Mouse (Mus musculus): ENCODE data around the gene Pacsin2. TPM values are rescaled to one million over a fixed set of nuclear protein-coding genes. Genes with fewer than 3 reads are reported as not detected.
A peak's percentile ranks its signal among the peaks of the same experiment; 100 is the strongest.
"Not testable (repeated sequence)": the region's sequence is repeated elsewhere in the genome, so short reads cannot be mapped to it uniquely, and the experiment has no call there.

Gene Pacsin2
- polyA plus RNA-seq (2016; fragmentation: Nextera tagmentation; extraction: Ambion mirVana): 60.7 and 61.7 TPM in 2 replicates

GRCm38 (mm10) chr15:83464083-83464904, at the start of gene Pacsin2:
TSS of gene Pacsin2 (minus strand) at chr15:83464606.
- under 1% methylated on average over 88 of the region's 88 CpGs for WGBS
- H3K4me1 ChIP-seq: peaks cover 21% of the 10 kb centered on the region
- H3K27ac ChIP-seq (replicated peaks): peak within 1 kb of the TSS; percentile 89
- H3K27me3 ChIP-seq (replicated peaks; ENCODE audit: low read depth, poor library complexity, severe bottlenecking): no peaks in the 10 kb centered on the region
- H3K36me3 ChIP-seq (replicated peaks): no peaks in the 10 kb centered on the region
- DNase-seq (ENCODE audit: low spot score): peak; percentile 99
- H3K9me3 ChIP-seq: no peaks in the 10 kb centered on the region
- peak within 1 kb of the TSS; percentile 80 for H3K4me3 ChIP-seq

- Histone ChIP-seq H3K9me3 (no peaks in the 10 kb centered on the region), H3K27me3 (replicated peaks; ENCODE audit: low read depth, poor library complexity, severe bottlenecking) (no peaks in the 10 kb centered on the region; the same call in 1 of the 2 replicates), H3K36me3 (replicated peaks) (no peaks in the 10 kb centered on the region), H3K4me3 (no peak overlapping the region), H3K27ac (replicated peaks) (no peak overlapping the region), H3K4me1 (peaks cover 10% of the 10 kb centered on the region; the same call in 1 of the 2 replicates)
- 80% methylated on average over 13 of the region's 13 CpGs for WGBS
- DNase-seq (ENCODE audit: low spot score): no peak
These were observed 48.3 kb upstream of the Pacsin2 start for GRCm38 (mm10) chr15:83512489-83513281.

DNA sequence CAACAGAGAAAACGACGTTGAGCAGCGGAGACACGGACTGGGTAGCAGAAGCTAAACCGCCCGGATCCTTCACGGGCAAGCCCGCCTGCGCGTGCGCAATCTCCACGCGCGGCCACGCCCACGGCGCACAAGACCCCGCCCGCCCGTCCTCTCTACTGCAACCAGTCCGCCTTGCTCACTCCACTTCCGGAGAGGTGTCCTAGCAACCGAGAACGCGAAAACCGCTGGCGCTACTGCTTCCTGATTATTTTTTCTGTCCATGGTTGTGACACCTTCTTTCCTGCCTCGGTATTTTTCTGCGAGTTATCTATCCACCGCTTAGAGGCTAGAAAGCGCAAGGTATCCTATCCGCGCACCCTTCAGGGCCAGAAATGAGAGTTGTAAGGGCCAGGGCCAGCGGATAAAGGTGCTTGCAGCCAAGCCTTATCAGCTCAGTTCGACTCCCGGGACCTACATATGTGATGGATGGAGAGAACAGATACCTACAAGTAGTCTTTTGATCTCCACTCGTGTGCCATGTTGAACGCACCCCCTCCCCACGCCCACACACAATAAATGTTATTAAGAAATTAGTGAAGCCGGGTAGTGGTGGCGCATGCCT, 46.5 kb upstream of the Pacsin2 start, which contains the start of gene Ttll1:
Gene Ttll1 (minus strand): TSS at position 89 of the 601 bp plus-strand sequence.
- Histone ChIP-seq H3K27ac (replicated peaks) (peak within 1 kb of the TSS; percentile 79), H3K4me1 (peaks cover 10% of the 10 kb centered on the region; the same call in 1 of the 2 replicates), H3K36me3 (replicated peaks) (peaks cover 3% of the 10 kb centered on the region; the same call in 1 of the 2 replicates), H3K9me3 (no peaks in the 10 kb centered on the region), H3K27me3 (replicated peaks; ENCODE audit: low read depth, poor library complexity, severe bottlenecking) (no peaks in the 10 kb centered on the region; the same call in 1 of the 2 replicates), H3K4me3 (peak within 1 kb of the TSS; percentile 64)
- DNase-seq (ENCODE audit: low spot score): peak; percentile 96
- 13% methylated on average over 41 of the region's 41 CpGs for WGBS

DNA sequence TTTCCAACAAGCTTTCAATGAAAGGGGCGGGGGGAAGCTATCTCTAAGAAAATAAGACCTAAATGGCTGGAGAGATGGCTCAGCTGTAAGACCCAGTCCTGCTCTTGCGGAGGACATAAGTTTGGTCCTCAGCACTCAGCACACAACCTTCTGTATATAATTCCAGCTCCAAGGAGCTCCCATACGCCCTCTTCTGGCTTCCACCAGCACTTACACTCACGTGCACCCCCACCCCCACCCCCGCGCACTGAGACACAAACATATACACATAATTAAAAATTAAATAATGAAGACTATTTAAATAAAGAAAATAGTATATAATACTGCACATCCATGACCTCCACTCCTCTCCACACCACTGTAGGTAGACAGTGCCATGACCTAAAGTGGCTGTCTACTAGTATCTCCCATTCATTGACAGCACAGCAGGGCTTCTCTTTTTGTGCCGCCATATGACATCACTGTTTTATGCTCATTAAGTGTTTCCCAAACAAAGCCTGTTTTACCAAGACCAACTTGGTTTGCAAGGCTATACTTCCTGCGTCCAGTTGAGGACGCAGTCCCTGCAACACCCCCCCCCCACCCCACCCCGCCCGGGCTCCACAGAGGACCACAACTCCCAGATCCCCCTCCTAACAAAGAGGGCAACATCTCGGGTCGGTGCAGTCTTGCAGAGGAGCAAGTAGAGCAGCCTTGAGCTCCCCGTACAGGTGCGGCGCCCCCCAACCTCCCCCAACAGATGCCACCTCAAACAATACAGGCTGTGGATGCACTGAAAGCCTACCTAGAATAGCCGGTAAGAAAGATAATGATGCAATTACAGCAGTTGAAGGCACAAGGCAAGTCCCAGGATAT, 45.8 kb upstream of the Pacsin2 start:
- 26% methylated on average over 17 of the region's 17 CpGs for WGBS
- H3K9me3 ChIP-seq: no peaks in the 10 kb centered on the region
- DNase-seq (ENCODE audit: low spot score): no peak
- H3K36me3 ChIP-seq (replicated peaks): peaks cover 10% of the 10 kb centered on the region
- H3K27me3 ChIP-seq (replicated peaks; ENCODE audit: low read depth, poor library complexity, severe bottlenecking): no peaks in the 10 kb centered on the region; the same call in 1 of the 2 replicates
- peak overlapping the region; percentile 64 for H3K4me3 ChIP-seq
- H3K4me1 ChIP-seq: peaks cover 10% of the 10 kb centered on the region; the same call in 1 of the 2 replicates
- H3K27ac ChIP-seq (replicated peaks): peak overlapping the region; percentile 79

GRCm38 (mm10) chr15:83501483-83501882, 37.1 kb upstream of the Pacsin2 start:
- not testable (repeated sequence) for H3K4me1 ChIP-seq; H3K4me3 ChIP-seq; H3K27me3 ChIP-seq (replicated peaks; ENCODE audit: low read depth, poor library complexity, severe bottlenecking); H3K27ac ChIP-seq (replicated peaks); DNase-seq (ENCODE audit: low spot score); H3K9me3 ChIP-seq
- 79% methylated on average over 6 of the region's 6 CpGs for WGBS
- peaks cover 89% of the 10 kb centered on the region for H3K36me3 ChIP-seq (replicated peaks)

DNA sequence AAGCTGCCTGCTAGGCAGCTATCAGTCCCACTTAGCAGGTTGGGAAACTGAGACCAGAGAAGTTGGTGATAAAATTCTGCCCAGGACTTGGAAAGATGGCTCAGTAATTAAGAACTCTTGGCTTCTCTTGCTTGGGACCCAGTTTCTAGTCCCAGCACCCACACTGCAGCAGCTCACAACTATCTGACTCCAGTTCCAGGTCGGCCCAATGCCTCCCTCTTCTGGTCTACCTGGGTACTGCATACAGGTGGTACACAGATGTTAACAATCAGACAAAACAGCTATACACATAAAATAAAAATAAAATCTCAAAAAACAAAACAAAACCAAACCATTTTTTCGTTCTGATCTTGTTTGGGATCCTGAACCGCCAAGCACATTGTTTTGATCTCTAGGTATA, 35.9 kb upstream of the Pacsin2 start:
- whole genome bisulfite sequencing: 61% methylated on average over 3 of the region's 3 CpGs
- peak; percentile 45 for DNase-seq (ENCODE audit: low spot score)

DNA sequence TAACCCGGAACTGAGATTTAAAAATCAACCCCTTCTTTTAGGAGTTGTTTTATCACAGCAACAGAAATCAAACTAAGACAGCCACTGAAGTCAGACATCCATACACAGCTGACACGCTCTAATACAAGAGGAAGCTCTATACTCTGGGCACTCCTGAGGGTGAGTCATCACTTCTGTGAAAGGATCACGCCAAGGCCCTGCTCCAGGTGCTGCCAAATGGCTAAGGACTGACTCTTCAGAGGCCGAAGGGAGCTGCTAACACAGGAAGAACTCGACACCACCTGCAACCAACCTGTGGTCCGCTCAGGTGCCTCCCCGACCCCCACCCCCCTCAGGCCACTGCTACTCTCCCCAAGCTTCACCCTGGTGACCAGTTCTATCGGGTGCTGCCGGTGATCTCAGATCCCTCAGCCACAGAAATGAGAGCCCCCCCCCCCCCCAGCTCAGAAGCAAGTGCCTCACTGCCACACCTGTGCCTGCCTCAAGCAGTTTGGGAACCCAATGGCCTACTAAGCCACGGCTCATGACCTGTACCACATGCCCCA, 34.9 kb upstream of the Pacsin2 start:
- H3K27me3 ChIP-seq (replicated peaks; ENCODE audit: low read depth, poor library complexity, severe bottlenecking): no peaks in the 10 kb centered on the region
- no peaks in the 10 kb centered on the region for H3K9me3 ChIP-seq
- WGBS: 91% methylated on average over 10 of the region's 10 CpGs
- no peak overlapping the region for H3K27ac ChIP-seq (replicated peaks)
- H3K4me1 ChIP-seq: peaks cover 7% of the 10 kb centered on the region
- H3K4me3 ChIP-seq: no peak overlapping the region
- peaks cover 89% of the 10 kb centered on the region for H3K36me3 ChIP-seq (replicated peaks)
- DNase-seq (ENCODE audit: low spot score): no peak

More for the DNA sequence above, 35.9 kb upstream of the Pacsin2 start:
- Histone ChIP-seq H3K36me3 (replicated peaks) (peaks cover 91% of the 10 kb centered on the region), H3K27me3 (replicated peaks; ENCODE audit: low read depth, poor library complexity, severe bottlenecking) (no peaks in the 10 kb centered on the region), H3K4me3 (no peak overlapping the region), H3K9me3 (no peaks in the 10 kb centered on the region), H3K27ac (replicated peaks) (no peak overlapping the region), H3K4me1 (no peaks in the 10 kb centered on the region)

GRCm38 (mm10) chr15:83497299-83497698, 32.9 kb upstream of the Pacsin2 start:
- no peak overlapping the region for H3K4me3 ChIP-seq
- no peaks in the 10 kb centered on the region for H3K27me3 ChIP-seq (replicated peaks; ENCODE audit: low read depth, poor library complexity, severe bottlenecking)
- no peak for DNase-seq (ENCODE audit: low spot score)
- H3K4me1 ChIP-seq: peaks cover 7% of the 10 kb centered on the region
- H3K9me3 ChIP-seq: no peaks in the 10 kb centered on the region
- H3K36me3 ChIP-seq (replicated peaks): peaks cover 93% of the 10 kb centered on the region
- no peak overlapping the region for H3K27ac ChIP-seq (replicated peaks)
- WGBS: 88% methylated on average over 6 of the region's 6 CpGs

DNA sequence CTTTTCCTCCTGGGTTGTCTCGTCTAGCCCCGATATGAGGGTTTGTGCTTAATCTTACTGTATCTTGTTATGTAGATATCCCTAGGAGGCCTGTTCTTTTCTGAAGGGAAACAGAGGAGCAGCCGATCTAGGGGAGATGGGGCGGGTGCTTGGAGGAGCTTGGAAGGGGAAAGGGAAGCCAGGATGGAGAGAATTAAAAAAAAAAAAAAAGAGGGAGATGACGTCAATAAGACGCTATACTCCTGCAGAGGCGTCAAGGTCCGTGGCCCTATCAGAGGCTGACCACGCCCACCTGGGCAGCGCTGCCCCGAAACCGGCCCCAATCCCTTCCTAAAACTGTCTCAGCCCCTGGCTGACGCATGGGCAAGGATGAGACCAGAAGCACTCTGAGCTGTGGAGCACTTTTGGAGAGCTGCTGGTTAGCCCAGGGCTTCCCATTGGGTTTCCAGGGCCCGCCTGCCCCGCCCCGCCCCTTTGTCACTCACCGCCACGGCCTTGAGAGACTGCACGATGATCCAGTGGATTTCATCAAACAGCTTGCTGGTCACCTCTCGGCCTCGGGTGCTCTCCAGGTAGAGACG, 31.5 kb upstream of the Pacsin2 start:
- 63% methylated on average over 22 of the region's 22 CpGs for WGBS
- peak overlapping the region; percentile 42 for H3K4me3 ChIP-seq
- H3K27me3 ChIP-seq (replicated peaks; ENCODE audit: low read depth, poor library complexity, severe bottlenecking): no peaks in the 10 kb centered on the region
- no peak for DNase-seq (ENCODE audit: low spot score)
- H3K36me3 ChIP-seq (replicated peaks): peaks cover 94% of the 10 kb centered on the region
- no peaks in the 10 kb centered on the region for H3K9me3 ChIP-seq
- no peak overlapping the region for H3K27ac ChIP-seq (replicated peaks)
- peaks cover 7% of the 10 kb centered on the region for H3K4me1 ChIP-seq

GRCm38 (mm10) chr15:83495195-83495594, 30.8 kb upstream of the Pacsin2 start:
- Histone ChIP-seq H3K27ac (replicated peaks) (no peak overlapping the region), H3K27me3 (replicated peaks; ENCODE audit: low read depth, poor library complexity, severe bottlenecking) (no peaks in the 10 kb centered on the region), H3K36me3 (replicated peaks) (peaks cover 94% of the 10 kb centered on the region), H3K4me3 (no peak overlapping the region), H3K4me1 (peaks cover 7% of the 10 kb centered on the region), H3K9me3 (no peaks in the 10 kb centered on the region)
- no peak for DNase-seq (ENCODE audit: low spot score)
- WGBS: 91% methylated on average over 3 of the region's 3 CpGs

DNA sequence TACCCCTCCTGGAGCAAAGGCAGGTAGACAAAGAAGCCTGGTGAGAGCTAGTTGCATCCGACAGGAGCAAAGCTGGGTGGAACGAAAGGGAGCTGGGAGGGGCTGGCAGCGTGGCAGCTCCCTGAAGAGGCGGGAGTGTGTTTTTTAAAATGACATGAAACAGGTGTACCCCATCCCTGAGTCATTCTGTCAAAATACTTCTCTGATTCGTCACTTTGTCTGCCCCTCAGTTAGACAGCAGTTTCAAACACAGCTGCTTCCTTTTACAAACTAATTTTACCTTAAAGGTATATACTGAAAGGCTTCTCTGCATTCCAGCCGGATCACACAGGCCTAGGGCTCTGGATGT, 30.1 kb upstream of the Pacsin2 start:
- DNase-seq (ENCODE audit: low spot score): no peak
- no peaks in the 10 kb centered on the region for H3K9me3 ChIP-seq
- WGBS: 73% methylated on average over 6 of the region's 6 CpGs
- H3K36me3 ChIP-seq (replicated peaks): peaks cover 92% of the 10 kb centered on the region
- no peak overlapping the region for H3K4me3 ChIP-seq
- H3K27me3 ChIP-seq (replicated peaks; ENCODE audit: low read depth, poor library complexity, severe bottlenecking): no peaks in the 10 kb centered on the region
- no peak overlapping the region for H3K27ac ChIP-seq (replicated peaks)
- peaks cover 7% of the 10 kb centered on the region for H3K4me1 ChIP-seq
